Mouse (Mus musculus) heart, adult 2 months (tissue): Measurements from ENCODE around the gene Asb4. TPM values are rescaled to one million over a fixed set of nuclear protein-coding genes. Genes with fewer than 3 reads are reported as not detected.

Experiments
- DNase-seq, 2 experiments: peaks; one replicate each; pipeline ENCODE4 v3.0.0; 2021
- H3K27ac ChIP-seq: fragments of 200-600 bp; 2 replicates; pipeline ENCODE4 v1.8.1; 2022
- H3K27me3 ChIP-seq: fragments of 200-500 bp; 2 replicates; pipeline ENCODE4 v1.6.1; 2012; ENCODE audit warnings: mild to moderate bottlenecking, low read length, inconsistent platforms, mixed read lengths; ENCODE audit not compliant: control insufficient read depth, insufficient read depth
- H3K36me3 ChIP-seq: fragments of 200-500 bp; 2 replicates; pipeline ENCODE4 v1.6.1; 2012; ENCODE audit warnings: low read length, inconsistent platforms; ENCODE audit not compliant: control insufficient read depth, insufficient read depth
- H3K4me1 ChIP-seq: fragments of 200-500 bp; 2 replicates; pipeline ENCODE4 v1.6.1; 2011; ENCODE audit warnings: low read length; ENCODE audit not compliant: control insufficient read depth, insufficient read depth
- H3K4me3 ChIP-seq: fragments of 200-600 bp; 2 replicates; pipeline ENCODE4 v1.8.1; 2022
- H3K79me2 ChIP-seq: fragments of 200-500 bp; replicated peaks from 2 replicates; pipeline ENCODE4 v1.6.1; 2012; ENCODE audit warnings: mild to moderate bottlenecking, inconsistent platforms, low read length, moderate library complexity, mixed read lengths; ENCODE audit not compliant: control insufficient read depth, insufficient read depth
- H3K9ac ChIP-seq: fragments of 200-500 bp; 2 replicates; pipeline ENCODE4 v1.6.1; 2012; ENCODE audit warnings: low read depth, mild to moderate bottlenecking, control low read depth, inconsistent platforms, low read length, mixed read lengths
- CTCF ChIP-seq: fragments of 200-600 bp; IDR thresholded peaks from 2 replicates; pipeline ENCODE4 v1.8.1; 2022; ENCODE audit warnings: antibody characterized with exemption, mild to moderate bottlenecking, moderate library complexity
- EP300 ChIP-seq: fragments of 200-500 bp; IDR thresholded peaks from 2 replicates; pipeline ENCODE4 v1.6.1; 2011; ENCODE audit warnings: low read depth, low read length, control low read depth; ENCODE audit not compliant: insufficient read depth
- POLR2A ChIP-seq: fragments of 200-500 bp; IDR thresholded peaks from 2 replicates; pipeline ENCODE4 v1.6.1; 2011; ENCODE audit warnings: mild to moderate bottlenecking, low read depth, low read length, control low read depth; ENCODE audit not compliant: insufficient read depth
- WGBS: fragments of 180-500 bp; shearing (Covaris S2); methylation state at CpG from one replicate; pipeline ENCODE4 v1.1.7; 2018; 5-methylcytosine and 5-hydroxymethylcytosine counted together
- intact Hi-C: fragments of 180-260 bp; cut with DNase I; formaldehyde crosslinking; loops from one replicate; pipeline ENCODE4 v1.15.1; 2025
- polyA plus RNA-seq: library from polyadenylated mRNA; depleted of rRNA; stranded (reverse); fragments of >200 nt; gene quantifications from 2 replicates; pipeline ENCODE4 v1.2.3, GENCODE M21; 2012
- total RNA-seq, 2 experiments: library from RNA; stranded (reverse); gene quantifications; 2 replicates each; pipeline ENCODE4 v1.2.3; 2021

The Asb4 gene
- total and polyA plus RNA-seq, 3 experiments = 3.1 to 5.0 (median 4.4) TPM

- no peak for DNase-seq
- H3K4me3 ChIP-seq = no peak overlapping the region
- WGBS = 97% methylated on average over 4 of the region's 4 CpGs
- no peaks in the 10 kb centered on the region for H3K36me3 ChIP-seq
- no peaks in the 10 kb centered on the region for H3K27me3 ChIP-seq
- H3K27ac ChIP-seq = no peak overlapping the region
- intact Hi-C loops = no loop called here
- H3K79me2 ChIP-seq = no peaks in the 10 kb centered on the region
- H3K4me1 ChIP-seq = no peaks in the 10 kb centered on the region
- no peak for TF ChIP-seq EP300
- TF ChIP-seq POLR2A = no peak
- no peak for TF ChIP-seq CTCF
- no peak overlapping the region for H3K9ac ChIP-seq
These were observed 46.4 kb downstream of the Asb4 start for GRCm38 (mm10) chr6:5429562-5429961.

- Histone ChIP-seq H3K36me3 (no peaks in the 10 kb centered on the region), H3K27me3 (no peaks in the 10 kb centered on the region), H3K79me2 (no peaks in the 10 kb centered on the region), H3K4me3 (no peak overlapping the region), H3K27ac (no peak overlapping the region), H3K4me1 (no peaks in the 10 kb centered on the region), H3K9ac (no peak overlapping the region)
- WGBS = 98% methylated on average over 4 of the region's 4 CpGs
- DNase-seq = no peak
- TF ChIP-seq CTCF (no peak), EP300 (no peak), POLR2A (no peak)
- intact Hi-C loops = no loop called here
These were observed 46.9 kb downstream of the Asb4 start for GRCm38 (mm10) chr6:5429982-5430550.

- Histone ChIP-seq H3K27me3 (no peaks in the 10 kb centered on the region), H3K79me2 (no peaks in the 10 kb centered on the region), H3K4me1 (no peaks in the 10 kb centered on the region), H3K36me3 (no peaks in the 10 kb centered on the region), H3K4me3 (no peak overlapping the region), H3K9ac (no peak overlapping the region), H3K27ac (no peak overlapping the region)
- TF ChIP-seq CTCF (no peak), EP300 (no peak), POLR2A (no peak)
- WGBS = 93% methylated on average over 2 of the region's 2 CpGs
- intact Hi-C loops = no loop called here
- DNase-seq = no peak
These were observed 50.7 kb downstream of the Asb4 start for GRCm38 (mm10) chr6:5433887-5434286.

- Histone ChIP-seq H3K27me3 (no peaks in the 10 kb centered on the region), H3K27ac (no peak overlapping the region), H3K36me3 (no peaks in the 10 kb centered on the region), H3K4me3 (no peak overlapping the region), H3K79me2 (no peaks in the 10 kb centered on the region), H3K9ac (no peak overlapping the region), H3K4me1 (peaks cover 4% of the 10 kb centered on the region)
- peak; percentile 46 for TF ChIP-seq CTCF
- TF ChIP-seq EP300 = no peak
- WGBS = 59% methylated on average over 4 of the region's 4 CpGs
- intact Hi-C loops = no loop called here
- no peak for DNase-seq
These were observed 54.6 kb downstream of the Asb4 start for GRCm38 (mm10) chr6:5437757-5438156.

- Histone ChIP-seq H3K4me3 (no peak overlapping the region), H3K27me3 (no peaks in the 10 kb centered on the region), H3K27ac (0 out of 2 replicates have a peak overlapping the region, but pooled peaks have one; percentile 12), H3K4me1 (peaks cover 8% of the 10 kb centered on the region), H3K9ac (no peak overlapping the region), H3K36me3 (no peaks in the 10 kb centered on the region), H3K79me2 (no peaks in the 10 kb centered on the region)
- no peak for TF ChIP-seq CTCF
- no peak for TF ChIP-seq POLR2A
- no peak for TF ChIP-seq EP300
- WGBS = 89% methylated on average over 6 of the region's 6 CpGs
- intact Hi-C loops = loop anchor here (2.0 kb wide), 1 partner anchor 28 kb away; no protein-coding TSS in a partner anchor
- no peak for DNase-seq
These were observed 58.0 kb downstream of the Asb4 start for GRCm38 (mm10) chr6:5441221-5441620.

GRCm38 (mm10) chr6:5442316-5443085 is 59.3 kb downstream of the Asb4 start:
- TF ChIP-seq CTCF = no peak
- TF ChIP-seq POLR2A = peak; percentile 22; the same call in 1 of the 2 replicates
- TF ChIP-seq EP300 = no peak
- H3K9ac ChIP-seq = no peak overlapping the region
- peaks cover 8% of the 10 kb centered on the region for H3K4me1 ChIP-seq
- H3K27ac ChIP-seq = peak overlapping the region; percentile 76
- no peaks in the 10 kb centered on the region for H3K27me3 ChIP-seq
- H3K79me2 ChIP-seq = no peaks in the 10 kb centered on the region
- peak overlapping the region; percentile 24; the same call in 1 of the 2 replicates for H3K4me3 ChIP-seq
- peak; percentile 53 to 73 for DNase-seq
- no peaks in the 10 kb centered on the region for H3K36me3 ChIP-seq
- intact Hi-C loops = loop anchor here (2.0 kb wide), 1 partner anchor 54 kb away; the partner anchor contains the start of gene Pdk4
- WGBS = 4% methylated on average over 14 of the region's 14 CpGs
